Mouse (Mus musculus): ENCODE data around the gene Apobec2.
A peak's percentile ranks its signal among the peaks of the same experiment; 100 is the strongest.
"Not testable (repeated sequence)": the region's sequence is repeated elsewhere in the genome, so short reads cannot be mapped to it uniquely, and the experiment has no call there.

The Apobec2 gene

DNA sequence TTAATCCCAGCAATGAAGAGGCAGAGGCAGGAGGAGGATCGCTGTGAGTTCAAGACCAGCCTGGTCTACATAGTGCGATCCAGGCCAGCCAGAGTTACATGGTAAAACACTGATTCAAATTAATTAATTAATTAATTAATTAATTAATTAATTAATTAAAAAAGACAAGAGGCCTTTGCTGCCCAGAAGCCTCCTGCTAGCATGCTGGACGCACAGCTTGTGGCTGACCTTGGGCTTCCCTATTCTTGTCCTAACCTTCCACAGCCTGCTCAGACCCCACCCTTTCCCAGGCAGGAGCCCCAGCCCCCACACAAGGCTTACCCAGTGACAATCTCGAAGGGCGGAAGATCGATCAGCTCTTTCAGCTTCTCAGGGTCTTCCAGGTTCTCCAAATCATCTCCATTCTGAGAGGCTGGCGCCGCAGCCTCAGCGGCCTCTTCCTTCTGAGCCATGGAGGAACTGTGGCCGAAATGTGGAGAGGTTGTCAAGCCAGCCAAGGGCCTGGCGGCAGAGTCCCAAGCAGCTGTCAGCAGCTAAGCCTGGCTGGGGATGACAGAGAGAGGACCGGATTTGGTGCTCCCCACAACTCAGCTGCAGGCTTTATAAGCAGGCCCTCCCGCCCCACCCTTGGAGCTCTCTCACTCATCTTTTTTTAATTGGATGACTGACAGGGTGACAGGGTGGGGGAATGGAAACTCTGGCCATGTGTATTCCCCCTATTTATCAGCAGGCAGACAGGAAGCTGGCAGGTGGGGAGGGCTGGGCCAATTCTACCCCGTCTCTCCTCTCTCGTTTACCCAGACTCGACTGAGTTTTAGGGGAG, at the start of gene Apobec2:
Gene Apobec2, minus strand, starts transcription at position 773 of the 823 bp plus-strand sequence.
- DNase-seq: no peak

DNA sequence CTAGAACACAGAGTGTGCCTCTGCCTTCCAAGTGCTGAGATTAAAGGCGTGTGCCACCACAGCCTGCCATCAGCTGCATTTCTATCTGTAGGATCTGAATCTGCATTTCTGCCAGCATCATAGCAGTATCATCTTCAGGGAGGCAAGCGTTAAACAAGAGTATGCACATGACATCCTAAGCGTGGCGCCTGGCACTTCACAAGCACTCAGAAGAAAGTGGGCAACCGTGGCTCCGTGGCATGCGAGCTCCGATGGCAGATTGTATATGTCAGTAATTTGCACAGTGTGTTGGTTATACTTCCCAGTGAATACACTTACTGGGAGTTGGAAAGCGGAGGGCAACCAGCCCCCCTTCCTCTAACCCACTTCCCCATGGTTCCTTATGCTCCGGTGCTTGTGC, 47.2 kb upstream of the Apobec2 start:
- DNase-seq: no peak

GRCm38 (mm10) chr17:48475444-48475843, 42.7 kb upstream of the Apobec2 start:
- DNase-seq: no peak

GRCm38 (mm10) chr17:48474282-48474681, 41.6 kb upstream of the Apobec2 start:
- not testable (repeated sequence) for DNase-seq

DNA sequence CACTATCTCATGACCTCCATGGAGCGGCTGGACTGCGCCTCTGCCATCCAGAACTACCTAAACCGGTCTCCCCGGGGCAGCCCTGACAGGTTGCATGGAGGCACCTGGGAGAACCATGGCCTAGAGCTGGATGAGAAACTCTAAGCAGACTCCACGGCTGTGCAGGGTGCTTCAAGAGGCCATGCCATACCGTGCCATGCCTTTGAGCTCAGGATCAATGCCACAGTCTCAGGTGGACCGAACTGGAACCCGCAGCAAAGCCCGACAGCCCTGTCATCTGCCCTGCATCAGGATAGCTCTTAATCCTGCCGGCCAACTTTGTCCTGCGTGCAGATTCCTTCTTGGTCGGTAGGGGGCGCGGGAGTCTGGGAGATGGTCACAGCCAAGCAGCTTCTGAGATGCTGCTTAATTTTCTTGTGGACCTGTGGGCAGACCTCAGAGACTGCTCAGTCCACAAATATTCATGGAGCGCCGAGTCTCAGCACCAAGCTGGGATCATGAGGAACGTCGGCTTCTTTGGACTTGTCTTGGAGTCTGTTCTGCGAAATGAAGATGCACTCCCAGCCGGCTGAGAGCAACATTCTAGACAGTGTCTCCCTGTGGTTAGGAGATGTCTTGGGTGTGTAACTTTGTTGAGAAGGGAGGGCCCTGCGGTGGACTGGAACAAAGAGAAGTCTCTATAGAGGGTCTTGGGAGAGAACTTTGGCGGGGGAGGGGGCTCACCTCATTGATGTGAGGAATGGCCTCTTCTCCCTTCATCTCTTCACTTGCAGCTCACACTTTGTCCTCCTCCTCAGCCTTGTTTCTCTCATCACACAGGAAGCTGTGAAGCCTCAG, 34.9 kb upstream of the Apobec2 start:
- DNase-seq: peak; percentile 90

- peak; percentile 54 for DNase-seq
Observed at GRCm38 (mm10) chr17:48466769-48467394, 34.2 kb upstream of the Apobec2 start.

GRCm38 (mm10) chr17:48463391-48463790, 30.7 kb upstream of the Apobec2 start:
- no peak for DNase-seq

- DNase-seq: peak; percentile 75
Observed at GRCm38 (mm10) chr17:48462096-48462495, 29.4 kb upstream of the Apobec2 start.

- no peak for DNase-seq
Observed at GRCm38 (mm10) chr17:48457971-48458653, 25.4 kb upstream of the Apobec2 start.

- no peak for DNase-seq
Observed at GRCm38 (mm10) chr17:48455955-48456354, 23.2 kb upstream of the Apobec2 start.

DNA sequence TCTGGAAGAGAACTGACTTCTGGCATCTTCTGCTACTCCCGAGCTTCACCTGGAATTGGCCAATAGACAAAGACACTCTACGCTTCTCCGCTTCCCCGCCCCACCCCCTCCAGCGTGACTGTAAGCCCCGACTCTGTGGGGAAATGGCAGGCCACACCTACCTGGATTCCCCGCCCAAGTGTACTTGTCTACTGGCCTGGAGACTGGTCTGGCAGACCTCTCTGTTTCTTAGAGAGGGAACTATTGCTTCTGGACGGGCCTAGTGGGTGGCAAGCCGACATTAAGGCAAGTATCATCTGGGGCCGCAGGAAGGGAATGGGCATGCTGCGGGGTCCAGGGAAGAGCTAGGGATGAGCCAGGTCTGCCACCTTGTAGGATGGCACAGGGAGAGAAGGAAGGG, 22.0 kb upstream of the Apobec2 start, which contains the start of gene Unc5cl:
Gene Unc5cl, plus strand, starts transcription at position 214 of the 400 bp plus-strand sequence.
- no peak for DNase-seq

DNA sequence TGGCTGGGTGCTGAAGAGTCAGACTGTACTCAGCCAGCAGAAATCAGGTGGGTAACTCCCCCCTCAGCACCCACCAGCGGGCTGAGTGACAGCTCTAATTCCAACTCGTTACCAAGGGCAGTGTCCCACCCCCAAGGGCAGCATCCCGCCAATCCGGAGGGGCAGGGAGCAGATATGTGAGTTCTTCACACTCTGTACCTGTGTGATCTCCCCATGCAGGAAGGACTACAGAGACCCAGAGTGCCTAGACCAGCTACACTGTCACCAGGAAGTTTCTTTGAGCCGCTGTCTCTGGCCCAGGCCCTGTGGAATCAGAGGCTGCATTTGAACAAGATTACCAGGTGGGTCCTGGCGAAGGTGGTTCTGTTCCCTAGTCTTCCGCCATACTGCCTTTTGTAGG, 21.5 kb upstream of the Apobec2 start:
- no peak for DNase-seq

GRCm38 (mm10) chr17:48453489-48453888, 20.8 kb upstream of the Apobec2 start:
- peak; percentile 50 for DNase-seq

DNA sequence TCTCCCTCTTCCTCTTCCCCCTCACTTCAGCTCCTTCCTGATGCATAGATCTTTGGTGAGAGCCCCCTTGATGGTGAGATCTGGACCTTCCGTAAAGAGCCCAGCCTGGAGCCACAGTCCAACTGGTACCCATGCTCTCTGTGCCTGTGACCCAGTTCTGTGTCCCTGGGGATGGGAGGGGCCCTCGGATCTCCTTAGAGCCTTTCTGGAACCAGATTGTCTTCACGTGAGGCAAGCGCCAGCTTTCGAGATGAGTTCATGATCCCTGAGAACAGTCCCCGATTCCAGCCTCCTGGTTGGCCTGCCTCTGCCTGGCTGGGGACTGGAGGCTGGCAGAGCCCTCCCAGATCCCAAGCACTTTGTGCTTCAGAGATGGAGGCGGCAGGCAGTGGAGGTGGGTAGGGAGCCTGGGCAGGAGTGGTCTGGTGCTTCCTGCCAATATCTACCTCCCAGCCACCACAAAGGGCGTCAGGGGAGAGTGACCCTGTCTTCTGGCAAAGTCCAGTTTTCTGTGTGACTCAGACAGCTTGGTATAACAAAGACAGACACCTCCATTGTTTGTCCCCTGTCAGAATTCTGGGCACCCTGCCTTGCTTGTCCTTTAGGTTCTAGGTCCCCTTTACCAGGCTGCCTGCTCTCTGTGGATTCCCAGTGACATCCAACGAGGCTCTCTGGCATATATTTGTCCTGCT, 19.2 kb upstream of the Apobec2 start:
- no peak for DNase-seq

- DNase-seq: no peak
Observed at GRCm38 (mm10) chr17:48451353-48451675, 18.6 kb upstream of the Apobec2 start, which contains the start of gene Tspo2. Gene Tspo2, minus strand, starts transcription at chr17:48451522.

GRCm38 (mm10) chr17:48450666-48451352, 18.1 kb upstream of the Apobec2 start:
- DNase-seq: no peak

DNA sequence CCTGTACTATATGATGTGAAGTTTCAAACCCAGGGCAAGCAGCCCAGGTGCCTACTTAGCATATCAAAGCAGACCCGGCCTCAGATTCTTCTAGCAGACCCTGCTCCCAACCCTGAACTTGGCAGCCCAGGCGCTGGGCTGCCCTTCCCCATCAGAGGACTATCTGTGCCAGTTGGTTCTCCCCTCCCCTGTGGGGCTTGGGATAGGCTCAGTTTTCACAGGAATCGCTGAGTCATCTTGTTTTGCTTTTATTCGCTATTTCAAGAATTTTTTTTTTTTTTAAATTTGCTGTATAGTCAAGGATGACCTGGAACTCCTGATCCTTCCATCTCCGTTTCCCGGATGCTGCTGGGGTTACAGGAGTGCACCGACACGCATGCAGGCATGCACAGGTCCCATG, 14.9 kb upstream of the Apobec2 start:
- no peak for DNase-seq

- no peak for DNase-seq
Observed at GRCm38 (mm10) chr17:48443542-48444145, 10.9 kb upstream of the Apobec2 start.

GRCm38 (mm10) chr17:48442745-48443457, 10.2 kb upstream of the Apobec2 start:
- no peak for DNase-seq

DNA sequence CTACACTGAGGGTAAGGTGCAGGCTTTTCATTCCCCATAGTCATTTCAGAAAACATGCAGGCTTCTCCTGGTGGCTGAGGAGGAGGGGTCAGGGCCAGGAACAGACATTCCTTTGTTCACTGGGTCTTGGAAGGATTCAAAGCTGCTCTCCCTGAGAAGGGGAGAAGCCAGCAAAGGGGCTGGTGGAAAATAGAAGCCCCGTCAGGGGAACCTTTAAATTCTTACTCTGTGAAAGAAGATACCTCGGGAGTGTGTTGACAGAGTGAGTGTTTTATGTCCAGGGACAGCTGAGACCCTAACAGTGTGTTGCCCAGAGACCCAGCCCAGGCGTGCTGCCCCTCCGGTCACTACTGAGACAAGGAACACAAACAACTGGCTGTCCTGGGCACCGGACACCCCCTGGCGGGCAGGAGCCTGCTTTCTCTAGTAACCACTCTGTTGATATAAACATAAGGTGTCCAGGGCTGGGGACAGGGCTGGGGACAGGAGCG, 4.7 kb upstream of the Apobec2 start:
- no peak for DNase-seq

All from thymus, postnatal 4 days (tissue).